Mouse (Mus musculus): Measurements from ENCODE around the gene 1700006A11Rik.
"Not testable (repeated sequence)": the region's sequence is repeated elsewhere in the genome, so short reads cannot be mapped to it uniquely, and the experiment has no call there.

1700006A11Rik gene

GRCm38 (mm10) chr3:124425940-124426339, at the start of gene 1700006A11Rik:
1700006A11Rik (minus strand) TSS chr3:124426040.
- DNase-seq (ENCODE audit: low spot score in 2 of 2) = no peak

- not testable (repeated sequence) for DNase-seq (ENCODE audit: low spot score in 2 of 2)
These were observed 48.5 kb upstream of the 1700006A11Rik start for GRCm38 (mm10) chr3:124474291-124474690.

GRCm38 (mm10) chr3:124466102-124466730, 40.4 kb upstream of the 1700006A11Rik start:
- DNase-seq (ENCODE audit: low spot score in 2 of 2) = no peak

GRCm38 (mm10) chr3:124392201-124392600, 33.6 kb downstream of the 1700006A11Rik start:
- no peak for DNase-seq (ENCODE audit: low spot score in 2 of 2)

GRCm38 (mm10) chr3:124390101-124390500, 35.7 kb downstream of the 1700006A11Rik start:
- no peak for DNase-seq (ENCODE audit: low spot score in 2 of 2)

GRCm38 (mm10) chr3:124389650-124390049, 36.2 kb downstream of the 1700006A11Rik start:
- no peak for DNase-seq (ENCODE audit: low spot score in 2 of 2)

- DNase-seq (ENCODE audit: low spot score in 2 of 2) = not testable (repeated sequence)
These were observed 40.5 kb downstream of the 1700006A11Rik start for GRCm38 (mm10) chr3:124385377-124385776.

GRCm38 (mm10) chr3:124372031-124372430, 53.8 kb downstream of the 1700006A11Rik start:
- no peak for DNase-seq (ENCODE audit: low spot score in 2 of 2)

- DNase-seq (ENCODE audit: low spot score in 2 of 2) = no peak
These were observed 68.3 kb downstream of the 1700006A11Rik start for GRCm38 (mm10) chr3:124357533-124357932.

Data from spleen, postnatal 14 days (tissue).